Mouse (Mus musculus) MEL (cell line): Measurements from ENCODE around the gene Gm20388. TPM values are rescaled to one million over a fixed set of nuclear protein-coding genes. Genes with fewer than 3 reads are reported as not detected.

Experiments
- DNase-seq: peaks from one replicate; pipeline ENCODE4 v3.0.0; 2011; ENCODE audit warnings: low read depth, low spot score
- H3K27ac ChIP-seq: 2 replicates; pipeline ENCODE4 v1.5.1; 2012; ENCODE audit warnings: low read depth, mild to moderate bottlenecking, control low read depth, low read length, moderate library complexity; ENCODE audit not compliant: control insufficient read depth
- H3K27me3 ChIP-seq, 2 experiments: fragments of 150-350 bp in 1 of 2; sonication (generic) in 1 of 2; 2 replicates each; pipeline ENCODE4 v1.6.1; 2012; ENCODE audit warnings: low read length in 2 of 2, mild to moderate bottlenecking in 2 of 2, improper control_type of control experiment in 1 of 2, moderate library complexity in 1 of 2; ENCODE audit not compliant: insufficient read depth in 2 of 2, control insufficient read depth in 1 of 2
- H3K36me3 ChIP-seq, 2 experiments: 2 replicates each; pipeline ENCODE4 v1.6.1; 2012 to 2014; ENCODE audit warnings: low read length in 2 of 2, improper control_type of control experiment in 1 of 2, inconsistent platforms in 1 of 2, mild to moderate bottlenecking in 1 of 2; ENCODE audit not compliant: insufficient read depth in 2 of 2, control insufficient read depth in 1 of 2
- H3K4me1 ChIP-seq, 2 experiments: fragments of 150-350 bp in 1 of 2; sonication (generic) in 1 of 2; 2 replicates each; pipeline ENCODE4 v1.6.1; 2012; ENCODE audit warnings: low read length in 2 of 2, improper control_type of control experiment in 1 of 2, mild to moderate bottlenecking in 1 of 2; ENCODE audit not compliant: insufficient read depth in 2 of 2, control insufficient read depth in 1 of 2
- H3K4me3 ChIP-seq, 2 experiments: fragments of 150-350 bp in 1 of 2; sonication (generic) in 1 of 2; 2 replicates each; pipeline ENCODE4 v1.5.1; 2012; ENCODE audit warnings: low read depth in 2 of 2, low read length in 2 of 2, mild to moderate bottlenecking in 2 of 2, moderate library complexity in 2 of 2, control low read depth in 1 of 2, improper control_type of control experiment in 1 of 2; ENCODE audit not compliant: control insufficient read depth in 1 of 2, insufficient read depth in 1 of 2
- H3K79me2 ChIP-seq: 2 replicates; pipeline ENCODE4 v1.6.1; 2012; ENCODE audit warnings: mild to moderate bottlenecking, low read length, moderate library complexity; ENCODE audit not compliant: control insufficient read depth, poor library complexity, insufficient read depth
- H3K9ac ChIP-seq: 2 replicates; pipeline ENCODE4 v1.6.1; 2012; ENCODE audit warnings: low read depth, mild to moderate bottlenecking, control low read depth, low read length, moderate library complexity; ENCODE audit not compliant: control insufficient read depth, poor library complexity, severe bottlenecking
- H3K9me3 ChIP-seq: fragments of 150-350 bp; sonication (generic); replicated peaks from 2 replicates; pipeline ENCODE4 v1.6.1; 2012; ENCODE audit warnings: mild to moderate bottlenecking, low read length, improper control_type of control experiment, moderate library complexity; ENCODE audit not compliant: insufficient read depth
- BHLHE40 ChIP-seq: IDR thresholded peaks from 2 replicates; pipeline ENCODE4 v1.6.1; 2012; ENCODE audit warnings: low read depth, mild to moderate bottlenecking, inconsistent platforms, low read length, improper control_type of control experiment, borderline replicate concordance
- CTCF ChIP-seq, 3 experiments: IDR thresholded peaks in 2 of 3; conservative IDR thresholded peaks in 1 of 3; 2 replicates each; pipeline ENCODE4 v1.5.1; 2011 to 2012; ENCODE audit warnings: low read length in 3 of 3, low read depth in 2 of 3, mild to moderate bottlenecking in 2 of 3, improper control_type of control experiment in 1 of 3, inconsistent platforms in 1 of 3, mixed read lengths in 1 of 3, moderate library complexity in 1 of 3; ENCODE audit not compliant: control insufficient read depth in 1 of 3, insufficient read depth in 1 of 3, poor library complexity in 1 of 3, severe bottlenecking in 1 of 3
- E2F4 ChIP-seq: IDR thresholded peaks from 2 replicates; pipeline ENCODE4 v1.6.1; 2011; ENCODE audit warnings: low read depth, low read length, improper control_type of control experiment, borderline replicate concordance
- ELF1 ChIP-seq: IDR thresholded peaks from 2 replicates; pipeline ENCODE4 v1.6.1; 2014; ENCODE audit warnings: low read depth, mild to moderate bottlenecking, inconsistent platforms, low read length, improper control_type of control experiment, moderate library complexity
- EP300 ChIP-seq, 2 experiments: IDR thresholded peaks; 2 replicates each; pipeline ENCODE4 v1.6.1; 2011; ENCODE audit warnings: improper control_type of control experiment in 2 of 2, low read length in 2 of 2, low read depth in 1 of 2, mild to moderate bottlenecking in 1 of 2
- GABPA ChIP-seq: IDR thresholded peaks from 2 replicates; pipeline ENCODE4 v1.6.1; 2012; ENCODE audit warnings: low read depth, mild to moderate bottlenecking, inconsistent platforms, low read length, improper control_type of control experiment, moderate library complexity
- GATA1 ChIP-seq: IDR thresholded peaks from 2 replicates; pipeline ENCODE4 v1.6.1; 2011; ENCODE audit warnings: low read depth, low read length, improper control_type of control experiment
- KAT2A ChIP-seq: conservative IDR thresholded peaks from 2 replicates; pipeline ENCODE4 v1.6.1; 2012; ENCODE audit warnings: low read depth, low read length, improper control_type of control experiment, inconsistent platforms
- MAFK ChIP-seq: IDR thresholded peaks from 2 replicates; pipeline ENCODE4 v1.6.1; 2011; ENCODE audit warnings: low read depth, mild to moderate bottlenecking, low read length, improper control_type of control experiment, borderline replicate concordance
- MAZ ChIP-seq: IDR thresholded peaks from 2 replicates; pipeline ENCODE4 v1.6.1; 2012; ENCODE audit warnings: low read depth, mild to moderate bottlenecking, inconsistent platforms, low read length, improper control_type of control experiment
- MYC ChIP-seq: IDR thresholded peaks from 2 replicates; pipeline ENCODE4 v1.6.1; 2011; ENCODE audit warnings: low read depth, mild to moderate bottlenecking, low read length, improper control_type of control experiment, moderate library complexity
- NELFE ChIP-seq: IDR thresholded peaks from 2 replicates; pipeline ENCODE4 v1.6.1; 2011; ENCODE audit warnings: low read depth, low read length, improper control_type of control experiment
- NRF1 ChIP-seq: IDR thresholded peaks from 2 replicates; pipeline ENCODE4 v1.6.1; 2014; ENCODE audit warnings: low read depth, mild to moderate bottlenecking, inconsistent platforms, low read length, improper control_type of control experiment, moderate library complexity; ENCODE audit not compliant: poor library complexity, insufficient read depth, severe bottlenecking
- POLR2AphosphoS5 ChIP-seq: IDR thresholded peaks from 2 replicates; pipeline ENCODE4 v1.6.1; 2012; ENCODE audit warnings: low read depth, borderline replicate concordance, mild to moderate bottlenecking, inconsistent platforms, low read length, moderate library complexity, mixed read lengths
- RCOR1 ChIP-seq: IDR thresholded peaks from 2 replicates; pipeline ENCODE4 v1.6.1; 2012; ENCODE audit warnings: low read depth, mild to moderate bottlenecking, inconsistent platforms, low read length, improper control_type of control experiment
- SMC3 ChIP-seq: IDR thresholded peaks from 2 replicates; pipeline ENCODE4 v1.6.1; 2011; ENCODE audit warnings: low read depth, low read length, improper control_type of control experiment
- polyA plus RNA-seq, 2 experiments: library from polyadenylated mRNA; stranded (reverse) in 1 of 2; unstranded in 1 of 2; fragments of >175 nt in 1 of 2; fragments of >200 nt in 1 of 2; gene quantifications; 2 replicates each; pipeline versions ENCODE4 v1.2.1 to v1.2.4; 2012; ENCODE audit warnings: low replicate concordance in 2 of 2, low read depth in 1 of 2; ENCODE audit not compliant: insufficient read length in 2 of 2, insufficient read depth in 1 of 2, missing spikeins in 1 of 2
- total RNA-seq: library from RNA; depleted of rRNA; stranded (reverse); fragments of 300-350 nt; gene quantifications from 2 replicates; pipeline ENCODE4 v1.2.3, GENCODE M21; 2012

Gm20388 gene
- total and polyA plus RNA-seq, 3 experiments, result 11.1 to 17.8 TPM; not detected in 1

- no peak overlapping the region for H3K9ac ChIP-seq
- no peaks in the 10 kb centered on the region for H3K27me3 ChIP-seq
- H3K27ac ChIP-seq, result no peak overlapping the region
- H3K36me3 ChIP-seq, result peaks cover 8 to 34% of the 10 kb centered on the region in 2 experiments
- H3K9me3 ChIP-seq, result no peaks in the 10 kb centered on the region
- peaks cover 20% of the 10 kb centered on the region for H3K79me2 ChIP-seq
- peak; percentile 17 for DNase-seq
- peaks cover 25 to 43% of the 10 kb centered on the region in 2 experiments for H3K4me1 ChIP-seq
- TF ChIP-seq MYC (no peak), E2F4 (no peak), SMC3 (no peak), NRF1 (no peak), GATA1 (no peak), MAFK (no peak), NELFE (no peak), GABPA (no peak), BHLHE40 (no peak), KAT2A (no peak), POLR2AphosphoS5 (no peak), MAZ (no peak)
- H3K4me3 ChIP-seq, result no peak overlapping the region
Observed at GRCm38 (mm10) chr8:123977499-123977898, 4066.9 kb downstream of the Gm20388 start.

GRCm38 (mm10) chr8:123978166-123978838 lies 4067.7 kb downstream of the Gm20388 start:
- H3K36me3 ChIP-seq, result peaks cover 8 to 35% of the 10 kb centered on the region in 2 experiments

More at GRCm38 (mm10) chr8:123978166-123978838, 4067.7 kb downstream of the Gm20388 start:
- Histone ChIP-seq H3K4me3 (peak overlapping the region in 1 of 2 experiments; percentile 3; a peak in 1 of 4 replicates), H3K9me3 (no peaks in the 10 kb centered on the region), H3K9ac (peak overlapping the region; percentile 12), H3K27me3 (no peaks in the 10 kb centered on the region), H3K4me1 (peaks cover 25 to 45% of the 10 kb centered on the region in 2 experiments), H3K79me2 (peaks cover 25% of the 10 kb centered on the region), H3K27ac (peak overlapping the region; percentile 58)
- TF ChIP-seq GATA1, result no peak
- TF ChIP-seq EP300 (IDR thresholded peaks at IDR 0.05; ENCODE audit: low read depth in 1 of 2, low read length in 2 of 2), result peak in 1 of 2 experiments; percentile 10; a peak in 2 of 4 replicates
- peak; percentile 56; the same call in 1 of the 2 replicates for TF ChIP-seq ELF1
- 0 out of 2 replicates have a peak, but pooled peaks have one; percentile 11 for TF ChIP-seq RCOR1
- no peak for TF ChIP-seq CTCF (IDR thresholded peaks at IDR 0.05 in 2 of 3, conservative IDR thresholded peaks at IDR 0.05 in 1 of 3; ENCODE audit: control insufficient read depth in 1 of 3, insufficient read depth in 1 of 3, low read depth in 2 of 3, low read length in 3 of 3, poor library complexity in 1 of 3, severe bottlenecking in 1 of 3)
- TF ChIP-seq E2F4, result no peak
- DNase-seq, result peak; percentile 61
